ENCODE assay signal across 8 mouse cellular contexts in genomic region chr4:149172666-149173065, GRCm38 (mm10). TPM values are rescaled to one million over a fixed set of nuclear protein-coding genes. Genes with fewer than 3 reads are reported as not detected.
DNase-seq lines count a peak whose midpoint lies in the region; ATAC-seq and TF ChIP-seq lines count a peak whose summit lies in the region.

No protein-coding gene starts in this region.

- no peaks in the 10 kb centered on the region for H3K79me2 ChIP-seq in liver, adult 2 months (ENCODE audit: control insufficient read depth, insufficient read depth, low read length)

- no peaks in the 10 kb centered on the region for H3K27me3 ChIP-seq in liver, adult 2 months (ENCODE audit: control insufficient read depth, insufficient read depth, low read length)
- no peaks in the 10 kb centered on the region for H3K27me3 ChIP-seq in embryonic facial prominence, embryonic 10.5 days (replicated peaks; ENCODE audit: low read depth, poor library complexity, severe bottlenecking)
- no peaks in the 10 kb centered on the region for H3K27me3 ChIP-seq in heart, embryonic 15.5 days
- H3K27me3 ChIP-seq in thymus, adult 2 months (ENCODE audit: control insufficient read depth, insufficient read depth, low read length), result no peaks in the 10 kb centered on the region

- H3K9ac ChIP-seq in liver, adult 2 months (ENCODE audit: low read depth, low read length), result no peak overlapping the region
- no peak overlapping the region for H3K9ac ChIP-seq in heart, embryonic 15.5 days

- DNase-seq in liver, adult 2 months (ENCODE audit: extremely low read depth, low read depth, low spot score), result peak; percentile 28
- no peak for DNase-seq in liver
- no peak for DNase-seq in embryonic facial prominence, embryonic 10.5 days (ENCODE audit: low spot score)
- DNase-seq in lung, postnatal 14 days, result peak; percentile 49
- DNase-seq in thymus, adult 2 months, result no peak
- DNase-seq in spleen, adult 12 weeks (ENCODE audit: low spot score), result no peak
- DNase-seq in urinary bladder, postnatal 10 days (ENCODE audit: low spot score), result no peak

- no peak overlapping the region for H3K4me3 ChIP-seq in liver, adult 2 months (ENCODE audit: insufficient read depth, low read depth, low read length)
- H3K4me3 ChIP-seq in embryonic facial prominence, embryonic 10.5 days, result no peak overlapping the region
- no peak overlapping the region for H3K4me3 ChIP-seq in heart, embryonic 15.5 days
- no peak overlapping the region for H3K4me3 ChIP-seq in thymus, adult 2 months (ENCODE audit: control insufficient read depth, insufficient read depth, low read length)

- ATAC-seq in heart, embryonic 15.5 days (replicated peaks; ENCODE audit: insufficient number of reproducible peaks, insufficient read depth, low FRiP score, low read depth), result peak; percentile 66

- no peak overlapping the region for H3K27ac ChIP-seq in liver, adult 2 months (replicated peaks; ENCODE audit: insufficient read depth, low read depth, low read length)
- H3K27ac ChIP-seq in embryonic facial prominence, embryonic 10.5 days (replicated peaks), result 0 out of 2 replicates have a peak overlapping the region, but pooled peaks have one; percentile 11
- H3K27ac ChIP-seq in heart, embryonic 15.5 days, result peak overlapping the region; percentile 55
- no peak overlapping the region for H3K27ac ChIP-seq in thymus, adult 2 months (ENCODE audit: control insufficient read depth, insufficient read depth, low read length)

- no peak for TF ChIP-seq CTCF in liver, adult 2 months (IDR thresholded peaks at IDR 0.05; ENCODE audit: low read depth, low read length)
- TF ChIP-seq CTCF in thymus, adult 2 months (IDR thresholded peaks at IDR 0.05; ENCODE audit: borderline replicate concordance, control insufficient read depth, extremely low read depth, insufficient read depth, low read length, poor library complexity), result no peak

- peaks cover 4% of the 10 kb centered on the region; the same call in 1 of the 2 replicates for H3K36me3 ChIP-seq in liver, adult 2 months (ENCODE audit: control insufficient read depth, insufficient read depth, low read length)
- 0 out of 2 replicates have a peak, but pooled peaks cover 4% of the 10 kb centered on the region for H3K36me3 ChIP-seq in embryonic facial prominence, embryonic 10.5 days (replicated peaks)
- H3K36me3 ChIP-seq in heart, embryonic 15.5 days, result no peaks in the 10 kb centered on the region
- no peaks in the 10 kb centered on the region for H3K36me3 ChIP-seq in thymus, adult 2 months (ENCODE audit: control insufficient read depth, insufficient read depth, low read length)

- TF ChIP-seq POLR2A in liver, adult 2 months (IDR thresholded peaks at IDR 0.05; ENCODE audit: extremely low read depth, insufficient read depth, low read length), result no peak
- no peak for TF ChIP-seq POLR2A in thymus, adult 2 months (IDR thresholded peaks at IDR 0.05; ENCODE audit: control insufficient read depth, extremely low read depth, insufficient read depth, low read length, poor library complexity)

- H3K4me1 ChIP-seq in liver, adult 2 months (ENCODE audit: control insufficient read depth, insufficient read depth, low read length), result peaks cover 18% of the 10 kb centered on the region
- peaks cover 40% of the 10 kb centered on the region for H3K4me1 ChIP-seq in embryonic facial prominence, embryonic 10.5 days
- peaks cover 17% of the 10 kb centered on the region for H3K4me1 ChIP-seq in heart, embryonic 15.5 days (replicated peaks)
- no peaks in the 10 kb centered on the region for H3K4me1 ChIP-seq in thymus, adult 2 months (replicated peaks; ENCODE audit: control insufficient read depth, insufficient read depth, low read length)

- no peak overlapping the region for H3K4me2 ChIP-seq in heart, embryonic 15.5 days

- H3K9me3 ChIP-seq in embryonic facial prominence, embryonic 10.5 days, result no peaks in the 10 kb centered on the region
- H3K9me3 ChIP-seq in heart, embryonic 15.5 days (replicated peaks), result no peaks in the 10 kb centered on the region

- 52% methylated on average over 2 of the region's 2 CpGs for WGBS in liver, adult 2 months
- 77% methylated on average over 2 of the region's 2 CpGs for WGBS in embryonic facial prominence, embryonic 10.5 days
- 50% methylated on average over 2 of the region's 2 CpGs for WGBS in heart, embryonic 15.5 days
- whole genome bisulfite sequencing in thymus, adult 2 months, result 95% methylated on average over 2 of the region's 2 CpGs

RNA-seq across cellular contexts. Expression of gene Pgd, which starts 6.1 kb away (rescaled TPM):
- 13.1 and 17.6 TPM in 2 replicates for total RNA-seq in liver, adult 2 months (2014; rRNA removed)
- polyA plus RNA-seq in liver, adult 2 months (2012; rRNA removed), result 45.0 and 51.1 TPM in 2 replicates
- polyA plus RNA-seq in embryonic facial prominence, embryonic 10.5 days (2016; fragmentation: Nextera tagmentation; extraction: Ambion mirVana), result 153 and 164 TPM in 2 replicates
- 66.7 and 81.5 TPM in 2 replicates for polyA plus RNA-seq in heart, embryonic 15.5 days (2015; fragmentation: Nextera tagmentation; extraction: Ambion mirVana)
- polyA plus RNA-seq in thymus, adult 2 months (2012; rRNA removed), result 98.7 and 107 TPM in 2 replicates

RNA-seq across cellular contexts. Expression of gene Cenps, which starts 35.2 kb away (rescaled TPM):
- 0.40 and 0.46 TPM in 2 replicates for total RNA-seq in liver, adult 2 months (2014; rRNA removed)
- 0.19 and 0.33 TPM in 2 replicates for polyA plus RNA-seq in liver, adult 2 months (2012; rRNA removed)
- polyA plus RNA-seq in embryonic facial prominence, embryonic 10.5 days (2016; fragmentation: Nextera tagmentation; extraction: Ambion mirVana), result 60.3 and 62.7 TPM in 2 replicates
- 18.4 and 19.5 TPM in 2 replicates for polyA plus RNA-seq in heart, embryonic 15.5 days (2015; fragmentation: Nextera tagmentation; extraction: Ambion mirVana)
- polyA plus RNA-seq in thymus, adult 2 months (2012; rRNA removed), result 14.0 and 17.6 TPM in 2 replicates

RNA-seq across cellular contexts. Expression of gene Cort, which starts 46.1 kb away (rescaled TPM):
- total RNA-seq in liver, adult 2 months (2014; rRNA removed), result not detected in 2 replicates
- polyA plus RNA-seq in liver, adult 2 months (2012; rRNA removed), result not detected in 2 replicates
- polyA plus RNA-seq in embryonic facial prominence, embryonic 10.5 days (2016; fragmentation: Nextera tagmentation; extraction: Ambion mirVana), result 0.54 TPM in 1 of 2 replicates, not detected in the other
- polyA plus RNA-seq in heart, embryonic 15.5 days (2015; fragmentation: Nextera tagmentation; extraction: Ambion mirVana), result 0.22 and 0.25 TPM in 2 replicates
- polyA plus RNA-seq in thymus, adult 2 months (2012; rRNA removed), result 0.22 and 0.67 TPM in 2 replicates

Comparison
In these comparisons a context has a peak if more than half of its experiments do, and no peak if none do; other contexts are left out.
1. DNase-seq: peak in liver, adult 2 months (single experiment) and lung, postnatal 14 days (single experiment); none in liver (single experiment), embryonic facial prominence, embryonic 10.5 days (single experiment), thymus, adult 2 months (single experiment), spleen, adult 12 weeks (single experiment) and urinary bladder, postnatal 10 days (single experiment).
2. H3K27ac ChIP-seq: peak in embryonic facial prominence, embryonic 10.5 days (single experiment) and heart, embryonic 15.5 days (single experiment); none in liver, adult 2 months (single experiment) and thymus, adult 2 months (single experiment).
3. RNA of gene Cenps, which starts 35.2 kb away (polyA plus RNA-seq): 60.3 to 62.7 TPM in embryonic facial prominence, embryonic 10.5 days, 18.4 to 19.5 TPM in heart, embryonic 15.5 days and 14.0 to 17.6 TPM in thymus, adult 2 months; 0.19 to 0.33 TPM in liver, adult 2 months; every median in the first group is over 10 times any median in the second.